In the genomic region with DNA sequence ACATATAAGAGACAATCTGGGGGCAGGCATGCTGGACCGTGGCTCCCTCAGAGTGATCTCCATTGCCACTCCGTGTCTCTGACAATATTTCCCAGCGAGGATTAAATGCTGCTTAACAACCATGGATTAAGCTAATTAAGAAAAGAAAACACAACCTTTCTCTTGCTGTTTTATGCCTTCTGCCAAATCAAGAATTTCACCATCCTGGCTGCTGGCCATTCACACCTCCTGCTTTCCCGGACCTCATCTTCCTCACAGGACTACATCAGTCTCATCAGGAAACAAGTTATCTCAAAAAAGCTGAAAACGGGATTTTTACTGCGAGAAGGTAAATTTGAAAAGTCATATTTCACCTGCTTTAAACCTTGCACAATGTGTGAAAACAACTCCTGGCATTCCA, we compare ENCODE assay signal across 24 mouse cellular contexts.
"Had no signal": no experiment of that assay in that cellular context is flagged by ENCODE, and none has a peak within 500 bp of the region (broad histone marks: within the 10 kb centered on the region; RNA-seq: fewer than 3 reads in every experiment).

No protein-coding gene starts in this region.

- H3K4me3 ChIP-seq: kidney, embryonic 15.5 days; left cerebral cortex, adult 2 months; limb, embryonic 10.5 days; limb, embryonic 13.5 days; liver, embryonic 12.5 days; liver, embryonic 15.5 days; lung, embryonic 15.5 days; midbrain, embryonic 15.5 days; myocyte; neural tube, embryonic 13.5 days; stomach, embryonic 15.5 days had no signal

- H3K36me3 ChIP-seq: kidney, embryonic 15.5 days; limb, embryonic 10.5 days; limb, embryonic 13.5 days; liver, embryonic 12.5 days; liver, embryonic 15.5 days; lung, embryonic 15.5 days; midbrain, embryonic 15.5 days; neural tube, embryonic 13.5 days; stomach, embryonic 15.5 days had no signal

- H3K9me3 ChIP-seq: kidney, embryonic 15.5 days; limb, embryonic 10.5 days; limb, embryonic 13.5 days; liver, embryonic 12.5 days; liver, embryonic 15.5 days; lung, embryonic 15.5 days; midbrain, embryonic 15.5 days; neural tube, embryonic 13.5 days; stomach, embryonic 15.5 days had no signal

- H3K9ac ChIP-seq: kidney, embryonic 15.5 days; limb, embryonic 13.5 days; liver, embryonic 12.5 days; liver, embryonic 15.5 days; lung, embryonic 15.5 days; midbrain, embryonic 15.5 days; neural tube, embryonic 13.5 days; stomach, embryonic 15.5 days had no signal

- H3K27me3 ChIP-seq: kidney, embryonic 15.5 days; liver, embryonic 12.5 days; liver, embryonic 15.5 days; lung, embryonic 15.5 days; midbrain, embryonic 15.5 days; neural tube, embryonic 13.5 days; stomach, embryonic 15.5 days had no signal

- H3K4me1 ChIP-seq: kidney, embryonic 15.5 days; liver, embryonic 12.5 days; liver, embryonic 15.5 days; lung, embryonic 15.5 days; midbrain, embryonic 15.5 days; stomach, embryonic 15.5 days had no signal

- DNase-seq: kidney, adult 8-10 months; kidney, postnatal 10 days; kidney, postnatal 36 days; layer of hippocampus, postnatal 36 days; liver; lung, adult 18-20 months; lung, postnatal 10 days; lung, postnatal 4 days; retina, postnatal 1 day; right cerebral cortex, postnatal 25 days; spleen, adult 18-20 months; thymus, postnatal 25 days had no signal

- H3K4me2 ChIP-seq: kidney, embryonic 15.5 days; limb, embryonic 13.5 days; liver, embryonic 12.5 days; liver, embryonic 15.5 days; lung, embryonic 15.5 days; midbrain, embryonic 11.5 days; midbrain, embryonic 15.5 days; neural tube, embryonic 13.5 days; stomach, embryonic 15.5 days had no signal

- ATAC-seq: liver, embryonic 12.5 days; midbrain, embryonic 15.5 days had no signal

- H3K27ac ChIP-seq: kidney, embryonic 15.5 days; left cerebral cortex, adult 2 months; limb, embryonic 10.5 days; limb, embryonic 13.5 days; liver, embryonic 12.5 days; liver, embryonic 15.5 days; lung, embryonic 15.5 days; midbrain, embryonic 15.5 days; neural tube, embryonic 13.5 days; stomach, embryonic 15.5 days had no signal
